Mouse (Mus musculus) telencephalon, adult 2 months (tissue): ENCODE measurements at regions not wholly inside any gene's neighbourhood (a gene's known extent, or its start where the extent isn't known, plus 50 kb on each side); places are given as distances from the start of the nearest gene placed in this dataset.
"Not testable (repeated sequence)": the region's sequence is repeated elsewhere in the genome, so short reads cannot be mapped to it uniquely, and the experiment has no call there.

Experiments used
- DNase-seq: peaks from one replicate; pipeline ENCODE4 v3.0.0-alpha.2; 2011; ENCODE audit warnings: low read depth, low spot score

DNA sequence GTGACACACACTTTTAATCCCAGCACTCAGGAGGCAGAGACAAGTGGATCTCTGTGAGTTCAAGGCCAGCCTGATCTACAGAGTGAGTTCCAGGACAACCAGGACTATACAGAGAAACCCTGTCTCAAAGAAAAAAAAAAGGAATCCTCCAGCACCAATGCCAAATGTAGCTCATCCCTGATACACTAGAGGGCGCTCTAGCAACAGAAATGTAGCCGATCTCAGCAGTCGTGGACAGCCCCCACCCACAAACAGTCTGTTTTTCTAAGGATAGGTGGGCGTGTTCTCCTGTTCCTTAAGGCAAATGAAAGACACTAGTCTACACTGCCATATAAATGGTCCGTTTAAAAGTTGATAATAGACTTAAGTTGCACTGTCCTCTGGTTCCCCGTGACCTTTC, 2447.9 kb upstream of the Gm8797 start:
- peak; percentile 6 for DNase-seq

DNA sequence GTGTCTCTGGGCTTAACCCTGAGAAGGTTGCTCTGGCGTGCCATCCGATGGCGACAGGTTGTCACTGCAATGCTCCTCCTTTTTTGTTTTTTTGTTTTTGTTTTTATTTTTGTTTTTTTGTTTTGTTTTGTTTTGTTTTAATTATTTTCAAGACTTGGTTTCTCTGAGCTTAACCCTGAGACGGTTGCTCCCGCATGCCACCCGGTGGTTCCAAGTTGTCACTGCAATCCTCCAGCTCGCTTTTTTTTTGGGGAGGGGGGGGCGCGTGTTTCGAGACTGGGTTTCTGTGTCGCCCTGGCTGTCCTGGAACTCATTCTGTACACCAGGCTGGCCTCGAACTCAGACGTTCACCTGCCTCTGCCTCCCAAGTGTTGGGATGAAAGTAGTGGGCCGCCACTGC, 2442.1 kb upstream of the Gm8797 start:
- DNase-seq: no peak

DNA sequence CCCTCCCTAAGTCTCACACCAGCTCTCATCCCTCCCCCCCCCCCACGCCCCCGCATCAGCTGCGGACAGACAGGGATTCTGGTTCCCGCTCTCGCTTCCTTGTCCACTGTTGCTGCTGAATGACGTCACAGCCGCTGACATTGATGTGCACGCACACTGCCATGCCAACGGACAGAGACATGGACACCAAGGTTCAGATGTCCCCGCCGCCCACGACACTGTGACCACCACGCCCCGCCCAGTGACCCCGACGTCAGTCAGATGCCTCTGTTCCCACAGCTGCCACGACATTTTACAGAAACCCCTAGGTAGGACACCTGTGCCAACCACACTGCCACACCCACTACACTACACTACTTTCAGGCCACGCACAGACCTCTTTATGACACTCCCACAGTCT, 2441.6 kb upstream of the Gm8797 start:
- DNase-seq: no peak

DNA sequence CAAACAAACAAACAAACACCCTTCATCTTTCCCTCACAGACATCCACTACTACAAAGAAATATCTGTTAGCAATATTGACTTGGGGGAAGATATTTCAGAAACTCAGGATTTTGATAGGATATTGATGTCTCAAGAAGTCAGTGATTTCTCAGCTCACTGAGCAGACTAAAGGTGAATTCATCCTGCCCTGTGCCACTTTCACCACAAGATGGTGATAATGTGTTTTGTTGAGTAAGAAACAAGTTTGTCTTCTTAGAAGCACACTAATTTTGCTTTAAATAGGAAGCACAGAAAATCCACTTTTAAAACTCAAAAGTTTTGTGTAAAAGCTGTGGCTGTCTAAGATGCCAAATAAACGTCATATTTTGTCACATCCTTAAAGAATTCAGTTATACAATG, 2439.8 kb upstream of the Gm8797 start:
- peak; percentile 1 for DNase-seq

GRCm38 (mm10) chr3:3349634-3350033, 2401.0 kb upstream of the Gm8797 start:
- DNase-seq: no peak

DNA sequence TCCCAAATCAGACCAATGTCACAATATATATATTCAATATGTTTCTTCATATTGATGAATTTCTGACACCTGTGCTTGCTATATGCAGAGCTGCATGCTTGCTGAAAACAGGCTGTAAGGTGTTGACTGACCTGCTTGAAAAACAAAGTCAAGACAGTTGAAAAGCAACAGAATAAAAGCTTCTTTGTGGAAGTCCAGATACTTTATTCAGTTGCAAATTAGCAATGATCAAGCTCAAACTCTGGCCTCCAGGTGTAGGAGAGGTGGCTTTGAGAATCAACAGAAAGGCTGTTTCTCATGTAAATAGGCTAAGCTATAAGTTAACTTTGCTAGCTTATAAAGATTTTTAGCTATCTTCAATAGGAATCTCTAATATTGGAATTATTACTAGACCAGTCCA, 2379.7 kb upstream of the Gm8797 start:
- not testable (repeated sequence) for DNase-seq

DNA sequence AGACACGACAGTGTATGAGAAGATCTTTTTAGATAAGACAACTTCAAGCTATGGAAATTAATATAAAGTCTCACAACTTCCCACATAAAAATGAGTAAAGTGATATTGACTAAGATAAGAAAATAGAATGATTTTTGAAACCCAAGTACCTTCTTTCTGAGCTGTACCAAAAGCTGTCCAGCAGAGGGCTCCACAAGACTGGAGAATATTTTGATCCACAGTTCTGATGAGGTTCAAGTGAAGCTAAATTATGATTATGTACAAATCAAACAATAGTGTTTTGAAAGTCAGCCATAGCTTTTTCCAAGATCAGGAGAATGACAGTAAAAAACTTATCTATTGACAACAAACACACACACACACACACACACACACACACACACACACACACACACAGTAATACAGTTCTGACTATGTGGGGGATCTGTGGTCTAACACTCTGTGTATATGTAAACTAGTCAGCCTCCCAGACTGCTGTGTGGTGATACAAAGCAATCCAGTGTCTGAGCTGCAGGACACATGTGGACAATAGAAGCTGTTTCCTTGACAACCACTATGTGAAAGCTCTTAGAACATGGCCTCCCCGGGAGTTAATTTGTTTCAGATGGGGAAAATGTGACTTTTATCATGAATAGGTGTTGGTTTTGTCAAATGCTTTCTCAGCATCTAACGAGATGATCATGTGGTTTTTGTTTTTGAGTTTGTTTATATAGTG, 2362.4 kb upstream of the Gm8797 start:
- no peak for DNase-seq
